Mouse (Mus musculus): Measurements from ENCODE around the gene Recql. TPM values are rescaled to one million over a fixed set of nuclear protein-coding genes. Genes with fewer than 3 reads are reported as not detected.
A peak's percentile ranks its signal among the peaks of the same experiment; 100 is the strongest.
"Not testable (repeated sequence)": the region's sequence is repeated elsewhere in the genome, so short reads cannot be mapped to it uniquely, and the experiment has no call there.

Gene Recql
- total RNA-seq, 2 experiments from 2014 or later: 24.8 to 36.5 TPM

DNA sequence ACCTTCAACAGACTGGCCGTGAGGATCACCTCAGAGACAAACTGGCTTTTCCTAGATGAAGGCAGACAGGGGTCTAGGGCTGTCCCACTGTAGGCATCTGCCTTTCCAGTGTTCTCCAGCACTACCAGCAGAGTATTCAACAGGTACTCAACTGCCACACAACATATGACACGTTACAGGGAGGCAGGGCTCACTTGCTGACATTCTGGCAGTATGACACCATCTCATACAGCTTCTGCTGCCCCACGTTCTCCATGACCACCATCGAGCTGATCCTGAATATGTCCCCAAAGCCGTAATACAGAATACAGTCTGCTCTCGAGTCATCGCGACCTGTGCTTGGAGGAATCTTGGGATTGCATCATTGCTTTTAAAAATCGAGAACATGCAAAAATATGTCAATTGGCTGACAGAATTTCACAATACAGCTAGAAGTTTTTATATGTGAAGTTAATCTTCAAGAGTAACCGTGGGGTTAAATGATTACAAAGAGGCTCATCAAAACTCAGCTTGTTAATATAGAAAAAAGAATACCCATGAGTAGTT lies 20.3 kb downstream of the Recql start:
- intact Hi-C loops (cut with DNase I): no loop called here
- no peak for DNase-seq

DNA sequence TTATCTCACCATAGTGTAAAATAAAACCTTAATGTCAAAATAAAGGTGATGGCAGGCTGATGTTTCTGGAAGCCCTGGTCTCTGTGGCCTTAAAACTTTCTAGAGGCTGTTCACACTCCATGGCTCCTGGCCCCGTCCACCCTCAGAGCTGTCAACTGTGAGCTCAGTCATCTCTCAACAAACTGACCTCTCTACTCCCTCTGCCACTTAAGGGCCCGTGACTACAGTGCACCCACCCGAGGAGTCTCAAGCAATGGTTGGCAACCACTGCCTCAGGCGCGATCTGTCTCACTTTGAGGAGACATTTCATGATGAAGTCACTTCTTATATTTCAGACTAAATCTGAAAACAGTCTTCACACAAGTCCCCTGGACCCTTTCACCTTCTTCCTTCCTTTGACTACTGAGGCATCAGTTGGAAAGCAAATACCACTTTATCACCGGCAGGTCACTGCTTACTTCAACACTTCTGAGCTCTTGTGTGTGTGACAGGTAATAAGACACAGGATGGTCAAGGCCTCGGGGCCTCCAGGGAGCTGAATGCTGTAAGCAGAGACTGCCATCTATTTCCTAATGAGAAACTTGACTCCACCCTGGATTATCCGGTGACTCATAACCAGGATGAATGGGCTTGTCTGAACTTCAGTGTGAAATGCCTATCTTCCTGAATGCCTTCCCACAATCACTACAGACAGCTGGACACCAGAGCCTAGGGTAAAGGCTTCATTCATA lies 21.0 kb downstream of the Recql start:
- intact Hi-C loops (cut with DNase I): no loop called here
- DNase-seq: no peak

- DNase-seq: peak; percentile 7
- intact Hi-C loops (cut with DNase I): no loop called here
Measured at GRCm38 (mm10) chr6:142363019-142363576, 23.8 kb downstream of the Recql start.

- intact Hi-C loops (cut with DNase I): no loop called here
- no peak for DNase-seq
Measured at GRCm38 (mm10) chr6:142362036-142362435, 24.9 kb downstream of the Recql start.

DNA sequence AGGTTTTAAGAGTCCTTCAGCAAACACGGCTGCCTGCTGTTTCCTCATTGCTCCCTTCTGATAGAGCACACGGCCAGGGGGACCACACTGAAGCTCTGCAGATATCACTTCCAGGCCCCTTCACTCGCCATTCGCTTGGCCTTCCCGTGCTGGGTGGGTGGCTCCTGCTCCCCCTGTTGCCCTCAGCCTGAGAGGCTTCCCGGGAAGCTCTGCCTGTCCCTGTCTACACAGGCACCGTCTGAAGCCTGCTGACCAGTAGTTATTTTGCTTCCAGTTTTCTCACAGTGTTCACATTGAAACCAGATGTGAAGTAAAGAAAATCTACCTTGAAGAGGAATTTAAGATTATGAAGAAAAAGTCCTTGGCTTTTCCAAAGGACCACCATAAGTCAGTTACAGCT lies 29.8 kb downstream of the Recql start:
- intact Hi-C loops (cut with DNase I): no loop called here
- no peak for DNase-seq

GRCm38 (mm10) chr6:142352099-142352498 lies 34.8 kb downstream of the Recql start:
- intact Hi-C loops (cut with DNase I); DNase-seq: not testable (repeated sequence)

GRCm38 (mm10) chr6:142347431-142348385 lies 39.2 kb downstream of the Recql start:
- intact Hi-C loops (cut with DNase I): no loop called here
- DNase-seq: no peak

GRCm38 (mm10) chr6:142346181-142347110 lies 40.4 kb downstream of the Recql start:
- intact Hi-C loops (cut with DNase I): no loop called here
- DNase-seq: no peak

GRCm38 (mm10) chr6:142345440-142346038 lies 41.3 kb downstream of the Recql start, which contains the start of gene Pyroxd1:
Gene Pyroxd1, plus strand, starts transcription at chr6:142345654.
- peak; percentile 83 for DNase-seq
- intact Hi-C loops (cut with DNase I): no loop called here

GRCm38 (mm10) chr6:142343561-142343960 lies 43.3 kb downstream of the Recql start:
- intact Hi-C loops (cut with DNase I): no loop called here
- DNase-seq: peak; percentile 54

DNA sequence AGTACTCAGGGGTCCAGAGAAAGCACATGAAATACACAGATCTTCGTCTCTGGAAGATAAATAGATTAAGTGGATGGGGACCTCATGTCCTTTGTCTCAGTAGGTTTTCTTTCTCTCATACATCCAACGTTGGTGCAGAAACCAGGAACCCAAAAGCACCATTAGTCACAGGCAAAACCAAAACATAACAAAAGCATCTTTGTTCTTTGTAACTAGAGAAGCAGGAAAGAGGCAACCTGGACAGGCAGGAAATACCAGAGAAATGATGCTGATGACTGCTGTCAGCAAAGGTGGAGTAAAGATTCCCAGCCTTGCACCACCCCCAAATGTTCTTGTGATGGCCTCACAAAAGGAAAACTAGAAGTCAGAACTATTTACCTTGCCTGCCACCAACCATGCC lies 47.3 kb downstream of the Recql start:
- no peak for DNase-seq
- intact Hi-C loops (cut with DNase I): no loop called here

GRCm38 (mm10) chr6:142338961-142339360 lies 47.9 kb downstream of the Recql start:
- intact Hi-C loops (cut with DNase I): no loop called here
- DNase-seq: no peak

DNA sequence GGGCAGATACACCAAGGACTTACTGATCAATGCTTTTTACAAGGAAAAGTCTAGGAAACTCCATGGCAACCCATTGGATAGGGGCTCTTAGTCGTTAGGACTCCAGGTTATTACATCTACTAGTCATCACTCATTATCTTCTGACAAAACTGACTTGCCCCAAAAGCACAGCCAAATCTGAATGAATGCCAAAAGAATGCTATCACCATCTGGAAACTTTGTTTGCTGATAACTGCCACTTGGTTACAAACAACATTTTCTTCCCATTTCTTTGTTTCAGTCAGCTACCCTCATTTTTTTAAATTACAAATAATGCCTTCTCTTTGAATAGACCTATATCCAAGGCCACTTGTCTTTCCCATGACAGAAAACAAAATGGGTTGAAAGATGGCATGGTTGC lies 57.7 kb downstream of the Recql start:
- DNase-seq: no peak
- intact Hi-C loops (cut with DNase I): no loop called here

- no peak for DNase-seq
- intact Hi-C loops (cut with DNase I): no loop called here
Measured at GRCm38 (mm10) chr6:142326598-142326997, 60.3 kb downstream of the Recql start.

DNA sequence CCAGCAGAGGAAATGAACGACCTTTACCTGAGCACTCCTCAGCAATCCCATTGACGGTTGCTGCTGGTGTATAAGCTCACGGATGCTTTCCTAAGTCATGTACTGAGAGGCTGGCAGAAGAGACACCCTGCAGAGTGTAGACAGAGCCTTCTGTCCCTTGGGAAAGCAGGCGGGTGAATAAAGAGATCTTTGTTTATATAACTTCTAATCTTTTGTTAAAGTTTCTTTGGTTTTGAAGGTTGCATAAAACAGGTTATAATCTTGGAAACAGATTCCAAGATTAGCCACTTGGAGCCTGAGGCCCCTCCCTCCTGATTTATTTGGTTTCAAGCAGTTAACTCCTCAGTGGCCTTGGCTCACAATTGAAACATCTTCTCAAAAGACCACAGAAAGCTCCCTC lies 64.0 kb downstream of the Recql start, which contains the start of gene Slco1a5:
Gene Slco1a5, minus strand, starts transcription at position 101 of the 400 bp plus-strand sequence.
- intact Hi-C loops (cut with DNase I): no loop called here
- DNase-seq: no peak

DNA sequence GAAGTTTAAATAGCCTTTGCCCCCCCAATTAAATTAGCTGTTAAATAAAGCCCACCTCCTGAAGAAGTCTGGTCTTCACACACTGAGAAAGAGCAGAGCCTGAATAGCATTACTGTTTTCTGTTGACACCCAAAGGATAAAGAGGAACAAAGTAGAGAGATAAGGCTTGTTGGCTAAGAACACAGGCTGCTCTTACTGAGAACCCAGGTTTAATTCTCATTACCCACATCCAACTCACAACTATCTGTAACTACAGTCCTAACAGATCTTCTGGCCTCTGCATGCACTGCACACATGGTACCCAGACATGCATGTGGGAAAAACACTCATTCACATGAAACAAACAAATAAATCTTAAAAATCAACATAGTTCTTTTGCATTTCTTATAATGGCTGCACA lies 69.8 kb downstream of the Recql start:
- no peak for DNase-seq
- intact Hi-C loops (cut with DNase I): no loop called here

DNA sequence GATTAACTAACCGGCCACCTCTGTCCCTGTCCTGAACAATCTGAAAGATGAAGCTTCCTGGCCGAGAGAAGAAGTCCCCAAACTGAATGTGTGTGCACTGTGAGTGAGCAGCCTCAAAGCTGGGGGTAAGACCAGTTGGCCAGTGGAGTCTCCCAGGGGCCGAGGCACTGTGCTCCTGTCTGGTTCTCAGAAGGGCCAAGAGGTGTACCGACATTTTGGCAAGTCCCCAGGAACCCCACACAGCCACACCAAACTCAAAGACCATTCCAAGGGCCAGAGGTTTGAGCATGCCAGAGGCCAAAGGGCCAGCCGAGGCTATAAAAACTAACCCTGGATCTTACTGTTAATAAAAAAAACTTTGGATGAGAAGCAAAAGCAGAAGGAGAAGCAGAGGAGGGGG lies 72.6 kb downstream of the Recql start:
- no peak for DNase-seq
- intact Hi-C loops (cut with DNase I): no loop called here

DNA sequence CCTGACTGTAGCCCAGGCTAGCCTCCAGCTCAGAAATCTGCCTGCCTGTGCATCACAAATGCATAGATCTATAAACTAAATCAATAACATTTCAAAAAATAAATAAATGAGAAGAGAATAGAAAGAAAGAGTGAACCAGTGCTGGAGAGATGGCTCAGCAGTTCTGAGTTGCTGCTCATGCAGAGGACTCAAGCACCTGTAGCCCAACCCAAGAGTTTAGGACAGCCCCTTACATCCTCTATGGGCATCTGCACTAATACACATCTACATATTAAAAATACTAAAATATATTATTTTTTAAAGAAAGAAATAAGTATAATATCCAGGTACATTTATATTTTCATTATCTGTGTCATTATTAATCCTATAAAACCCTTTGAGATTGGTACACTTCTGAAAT lies 81.8 kb downstream of the Recql start:
- intact Hi-C loops (cut with DNase I): no loop called here
- DNase-seq: no peak

Data from left cerebral cortex, postnatal 4 days (tissue).